Mouse (Mus musculus) testis, adult 2 months (tissue): ENCODE measurements at regions not wholly inside any gene's neighbourhood (a gene's known extent, or its start where the extent isn't known, plus 50 kb on each side); places are given as distances from the start of the nearest gene placed in this dataset.

Experiments
- CTCF ChIP-seq: fragments of 200-500 bp; IDR thresholded peaks from 2 replicates; pipeline ENCODE4 v1.5.1; 2012; ENCODE audit warnings: low read depth, mild to moderate bottlenecking, inconsistent platforms, low read length, moderate library complexity; ENCODE audit not compliant: control insufficient read depth, insufficient read depth, insufficient replicate concordance
- POLR2A ChIP-seq: fragments of 200-500 bp; IDR thresholded peaks from 2 replicates; pipeline ENCODE4 v1.6.1; 2012; ENCODE audit warnings: low read depth, mild to moderate bottlenecking, inconsistent platforms, low read length, moderate library complexity; ENCODE audit not compliant: control insufficient read depth

DNA sequence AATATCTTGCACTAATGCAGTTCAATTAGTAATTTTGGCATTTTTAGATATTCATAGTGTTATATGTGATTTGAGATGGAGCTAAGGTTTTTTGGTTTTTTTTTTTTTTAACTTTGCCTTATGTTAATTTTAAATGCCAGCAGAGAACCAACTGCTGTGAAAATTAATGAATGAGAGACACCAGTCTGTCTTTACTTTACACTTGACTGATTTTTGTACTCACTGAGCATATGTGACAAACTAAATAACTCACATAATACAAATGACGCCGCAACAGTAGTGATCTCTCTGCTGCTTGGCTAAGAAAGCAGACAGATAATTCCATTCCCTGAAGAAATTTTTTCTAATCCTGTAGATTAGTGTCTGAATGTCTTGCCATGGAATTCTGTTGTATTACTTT, 675.2 kb upstream of the Ddx18 start:
- TF ChIP-seq CTCF (no peak), POLR2A (no peak)
